Mouse (Mus musculus) midbrain, embryonic 11.5 days (tissue): Measurements from ENCODE around the gene H2-Oa. TPM values are rescaled to one million over a fixed set of nuclear protein-coding genes. Genes with fewer than 3 reads are reported as not detected.
"Not testable (repeated sequence)": the region's sequence is repeated elsewhere in the genome, so short reads cannot be mapped to it uniquely, and the experiment has no call there.

ENCODE experiments used
- ATAC-seq: fragments of 200-750 bp; cut with Nextera tagmentation; 2 replicates; pipeline ENCODE4 v1.8.0; 2017; ENCODE audit warnings: moderate TSS enrichment, moderate library complexity; ENCODE audit not compliant: low FRiP score
- DNase-seq: peaks from one replicate; pipeline ENCODE4 v3.0.0; 2015; ENCODE audit warnings: low spot score; ENCODE audit errors: missing footprints
- H3K27ac ChIP-seq: fragments of 300-500 bp; sonication (generic); 2 replicates; pipeline ENCODE4 v1.5.1; 2014; ENCODE audit warnings: low read depth, low read length
- H3K27me3 ChIP-seq: fragments of 300-500 bp; sonication (generic); 2 replicates; pipeline ENCODE4 v1.6.1; 2014; ENCODE audit warnings: mild to moderate bottlenecking, low read length, moderate library complexity, mixed read lengths; ENCODE audit not compliant: control insufficient read depth, insufficient read depth
- H3K36me3 ChIP-seq: fragments of 300-500 bp; sonication (generic); 2 replicates; pipeline ENCODE4 v1.6.1; 2014; ENCODE audit warnings: mild to moderate bottlenecking, low read length, moderate library complexity, mixed read lengths; ENCODE audit not compliant: control insufficient read depth, insufficient read depth
- H3K4me1 ChIP-seq: fragments of 300-500 bp; sonication (generic); 2 replicates; pipeline ENCODE4 v1.6.1; 2014; ENCODE audit warnings: low read length; ENCODE audit not compliant: control insufficient read depth, insufficient read depth
- H3K4me2 ChIP-seq: fragments of 300-500 bp; sonication (generic); 2 replicates; pipeline ENCODE4 v1.6.1; 2014; ENCODE audit warnings: mild to moderate bottlenecking, moderate library complexity
- H3K4me3 ChIP-seq: fragments of 300-500 bp; sonication (generic); 2 replicates; pipeline ENCODE4 v1.5.1; 2014; ENCODE audit warnings: low read depth, low read length
- H3K9ac ChIP-seq: fragments of 300-500 bp; sonication (generic); 2 replicates; pipeline ENCODE4 v1.6.1; 2014; ENCODE audit warnings: low read length
- H3K9me3 ChIP-seq: fragments of 300-500 bp; sonication (generic); 2 replicates; pipeline ENCODE4 v1.6.1; 2016; ENCODE audit warnings: low read length; ENCODE audit not compliant: control insufficient read depth
- WGBS: fragments of 180-500 bp; shearing (Covaris S2); extraction: QIAGEN DNeasy Blood & Tissue Kit; methylation state at CpG from one replicate; pipeline ENCODE4 v1.1.7; 2014; 5-methylcytosine and 5-hydroxymethylcytosine counted together
- polyA plus RNA-seq: library from polyadenylated mRNA; unstranded; fragments of >200 nt; fragmentation: Nextera tagmentation; extraction: Ambion mirVana; gene quantifications from 2 replicates; pipeline ENCODE4 v1.2.1, GENCODE M21; 2014

Gene H2-Oa
- polyA plus RNA-seq, 1 experiment from 2014 or later, result 0.33 TPM

GRCm38 (mm10) chr17:34143033-34143432 is 50.9 kb downstream of the H2-Oa start, which contains the start of gene H2-DMb2:
Gene H2-DMb2 (plus strand): TSS chr17:34143307.
- H3K27me3 ChIP-seq, result peaks cover 23% of the 10 kb centered on the region
- no peak within 1 kb of the TSS for H3K4me2 ChIP-seq
- H3K4me3 ChIP-seq, result no peak within 1 kb of the TSS
- WGBS, result 33% methylated on average over 7 of the region's 7 CpGs
- ATAC-seq (no peak), DNase-seq (no peak)
- no peak within 1 kb of the TSS for H3K27ac ChIP-seq
- no peak within 1 kb of the TSS for H3K9ac ChIP-seq
- H3K36me3 ChIP-seq, result no peaks in the 10 kb centered on the region
- no peaks in the 10 kb centered on the region for H3K9me3 ChIP-seq
- H3K4me1 ChIP-seq, result peaks cover 3% of the 10 kb centered on the region; the same call in 1 of the 2 replicates

DNA sequence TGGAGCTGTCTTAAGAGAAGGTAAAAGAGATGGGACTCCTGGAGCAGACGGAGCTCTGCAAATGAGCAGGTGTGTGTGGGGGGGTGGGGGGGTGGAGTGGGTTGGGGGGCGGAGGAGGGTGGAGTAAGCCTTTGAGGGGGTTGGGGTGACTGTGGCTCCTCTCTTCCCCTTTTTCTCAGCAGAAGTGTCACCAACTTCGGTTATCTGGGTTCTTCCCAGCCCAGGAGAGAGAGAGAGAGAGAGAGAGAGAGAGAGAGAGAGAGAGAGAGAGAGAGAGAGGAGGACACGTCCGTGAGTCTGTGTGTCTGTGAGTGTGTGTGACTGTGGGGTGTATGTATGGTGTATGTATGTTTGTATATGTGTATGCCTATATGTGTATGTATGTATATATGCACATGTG is 51.3 kb downstream of the H2-Oa start:
- no peak for ATAC-seq
- 83% methylated on average over 5 of the region's 5 CpGs for whole genome bisulfite sequencing
- no peaks in the 10 kb centered on the region for H3K9me3 ChIP-seq

GRCm38 (mm10) chr17:34144221-34144620 is 52.1 kb downstream of the H2-Oa start:
- not testable (repeated sequence) for DNase-seq, H3K9me3 ChIP-seq, ATAC-seq, H3K4me2 ChIP-seq, H3K9ac ChIP-seq, H3K36me3 ChIP-seq, H3K27ac ChIP-seq, H3K4me1 ChIP-seq, H3K4me3 ChIP-seq
- 85% methylated on average over 4 of the region's 4 CpGs for WGBS
- peaks cover 13% of the 10 kb centered on the region for H3K27me3 ChIP-seq

More for the DNA sequence above, 51.3 kb downstream of the H2-Oa start:
- Histone ChIP-seq H3K4me3 (no peak overlapping the region), H3K36me3 (no peaks in the 10 kb centered on the region), H3K4me1 (peaks cover 3% of the 10 kb centered on the region; the same call in 1 of the 2 replicates), H3K9ac (no peak overlapping the region), H3K4me2 (no peak overlapping the region), H3K27ac (no peak overlapping the region), H3K27me3 (peaks cover 19% of the 10 kb centered on the region)
- DNase-seq, result no peak

Other genes with a start within 250 kb of the H2-Oa start
- 67.5 and 70.5 TPM in 2 replicates for gene Cd320, start 249.2 kb upstream of the H2-Oa start, polyA plus RNA-seq
- gene Gm7029, start 218.5 kb upstream of the H2-Oa start, polyA plus RNA-seq, result not detected in 2 replicates
- 8.1 and 11.4 TPM in 2 replicates for gene Kifc1, start 201.7 kb upstream of the H2-Oa start, polyA plus RNA-seq
- gene Platr17, start 187.2 kb upstream of the H2-Oa start, polyA plus RNA-seq, result 0.22 TPM in 1 of 2 replicates, not detected in the other
- 59.5 and 60.4 TPM in 2 replicates for gene Daxx, start 182.9 kb upstream of the H2-Oa start, polyA plus RNA-seq
- gene Tapbp, start 176.4 kb upstream of the H2-Oa start, polyA plus RNA-seq, result 13.6 and 14.8 TPM in 2 replicates
- 8.0 and 9.4 TPM in 2 replicates for gene Zbtb22, start 176.4 kb upstream of the H2-Oa start, polyA plus RNA-seq
- gene Rgl2, start 162.8 kb upstream of the H2-Oa start, polyA plus RNA-seq, result 29.3 and 33.6 TPM in 2 replicates
- gene Pfdn6, start 152.0 kb upstream of the H2-Oa start, polyA plus RNA-seq, result 206 and 208 TPM in 2 replicates
- 27.4 and 28.9 TPM in 2 replicates for gene Wdr46, start 151.7 kb upstream of the H2-Oa start, polyA plus RNA-seq
- 3.4 and 4.2 TPM in 2 replicates for gene B3galt4, start 140.9 kb upstream of the H2-Oa start, polyA plus RNA-seq
- gene Vps52, start 136.5 kb upstream of the H2-Oa start, polyA plus RNA-seq, result 36.3 and 36.5 TPM in 2 replicates
- 1,159 and 1,302 TPM in 2 replicates for gene Rps18, start 136.3 kb upstream of the H2-Oa start, polyA plus RNA-seq
- gene H2-K1, start 92.0 kb upstream of the H2-Oa start, polyA plus RNA-seq, result 30.0 and 37.2 TPM in 2 replicates
- gene Ring1, start 67.7 kb upstream of the H2-Oa start, polyA plus RNA-seq, result 5.5 and 7.1 TPM in 2 replicates
- 95.4 and 99.0 TPM in 2 replicates for gene H2-Ke6, start 64.3 kb upstream of the H2-Oa start, polyA plus RNA-seq
- gene Slc39a7, start 60.7 kb upstream of the H2-Oa start, polyA plus RNA-seq, result 85.1 and 97.4 TPM in 2 replicates
- gene Rxrb, start 60.5 kb upstream of the H2-Oa start, polyA plus RNA-seq, result 17.2 and 17.9 TPM in 2 replicates
- gene Col11a2, start 52.9 kb upstream of the H2-Oa start, polyA plus RNA-seq, result 0.52 and 1.4 TPM in 2 replicates
- gene H2-DMa, start 27.2 kb downstream of the H2-Oa start, polyA plus RNA-seq, result 8.0 and 9.5 TPM in 2 replicates
- 98.7 and 99.2 TPM in 2 replicates for gene Brd2, start 30.3 kb downstream of the H2-Oa start, polyA plus RNA-seq
- not detected in 2 replicates for gene H2-DMb2, start 51.0 kb downstream of the H2-Oa start, polyA plus RNA-seq
- 0.25 and 0.38 TPM in 2 replicates for gene H2-DMb1, start 60.7 kb downstream of the H2-Oa start, polyA plus RNA-seq
- gene Tap1, start 95.2 kb downstream of the H2-Oa start, polyA plus RNA-seq, result 0.77 and 1.7 TPM in 2 replicates
- 1.0 and 1.3 TPM in 2 replicates for gene Psmb9, start 95.4 kb downstream of the H2-Oa start, polyA plus RNA-seq
- 1.8 and 2.1 TPM in 2 replicates for gene Psmb8, start 105.4 kb downstream of the H2-Oa start, polyA plus RNA-seq
- 0.27 and 0.63 TPM in 2 replicates for gene Tap2, start 111.2 kb downstream of the H2-Oa start, polyA plus RNA-seq
- gene H2-Ob, start 146.6 kb downstream of the H2-Oa start, polyA plus RNA-seq, result not detected in 2 replicates
- 4.3 and 4.7 TPM in 2 replicates for gene H2-Ab1, start 165.3 kb downstream of the H2-Oa start, polyA plus RNA-seq
- not detected in 2 replicates for gene H2-Aa, start 195.5 kb downstream of the H2-Oa start, polyA plus RNA-seq
- gene H2-Eb1, start 213.5 kb downstream of the H2-Oa start, polyA plus RNA-seq, result 1.7 TPM in 2 replicates
- gene H2-Eb2, start 233.3 kb downstream of the H2-Oa start, polyA plus RNA-seq, result not detected in 2 replicates